Comparison of ENCODE assay signal across 9 mouse cellular contexts in the genomic region with DNA sequence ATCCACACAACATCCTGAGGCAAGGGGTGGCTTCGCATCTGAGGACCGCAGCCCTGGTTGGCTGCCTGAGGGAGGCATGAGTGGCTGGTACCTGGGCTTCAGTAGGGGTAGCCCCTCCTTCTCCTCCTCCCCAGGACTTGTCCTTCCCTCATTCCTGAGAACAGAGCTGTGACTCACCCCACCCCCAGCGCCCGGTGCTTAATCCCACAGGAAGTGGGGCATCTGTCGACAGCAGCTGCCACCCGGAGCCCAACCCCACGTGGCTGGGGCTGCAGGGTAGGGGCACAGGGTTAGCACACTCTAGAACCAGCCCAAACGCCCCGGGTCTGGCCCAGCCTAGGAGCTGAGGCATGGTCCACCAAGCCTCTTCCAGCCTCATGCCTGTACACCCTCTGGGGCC. TPM values are rescaled to one million over a fixed set of nuclear protein-coding genes. Genes with fewer than 3 reads are reported as not detected.
DNase-seq lines count a peak whose midpoint lies in the region; ATAC-seq and TF ChIP-seq lines count a peak whose summit lies in the region.
"Had no signal": no experiment of that assay in that cellular context is flagged by ENCODE, and none has a peak within 500 bp of the region (broad histone marks: within the 10 kb centered on the region; RNA-seq: fewer than 3 reads in every experiment).

No protein-coding gene starts in this region.

- no peaks in the 10 kb centered on the region for H3K9me3 ChIP-seq in embryonic facial prominence, embryonic 11.5 days (replicated peaks; ENCODE audit: control insufficient read depth, low read length)

- no peak overlapping the region for H3K4me3 ChIP-seq in left cerebral cortex, adult 2 months
- no peak overlapping the region for H3K4me3 ChIP-seq in embryonic facial prominence, embryonic 11.5 days (ENCODE audit: low read depth, low read length)

- ATAC-seq in embryonic facial prominence, embryonic 11.5 days (replicated peaks; ENCODE audit: insufficient number of reproducible peaks, low FRiP score, low TSS enrichment, low read depth) = no peak

- no peak overlapping the region for H3K27ac ChIP-seq in left cerebral cortex, adult 2 months
- H3K27ac ChIP-seq in embryonic facial prominence, embryonic 11.5 days (replicated peaks; ENCODE audit: low read depth, low read length) = no peak overlapping the region
- H3K27ac ChIP-seq: liver, embryonic 14.5 days had no signal

- WGBS in embryonic facial prominence, embryonic 11.5 days = 37% methylated on average over 9 of the region's 9 CpGs

- H3K36me3 ChIP-seq in embryonic facial prominence, embryonic 11.5 days (replicated peaks; ENCODE audit: control insufficient read depth, insufficient read depth, low read depth, low read length) = no peaks in the 10 kb centered on the region

- H3K9ac ChIP-seq in embryonic facial prominence, embryonic 11.5 days (replicated peaks; ENCODE audit: low read length) = peak overlapping the region; percentile 13; the same call in 1 of the 2 replicates
- H3K9ac ChIP-seq: liver, embryonic 14.5 days had no signal

- intact Hi-C loops in left cerebral cortex, adult 2 months (cut with DNase I) = no loop called here
- intact Hi-C loops in left cerebral cortex, postnatal 14 days (cut with DNase I) = no loop called here

- peak; percentile 45 to 66 for DNase-seq in left cerebral cortex, adult 2 months (ENCODE audit: extremely low spot score in 1 of 2, low spot score in 2 of 2)
- DNase-seq in left cerebral cortex, postnatal 14 days (ENCODE audit: low spot score in 2 of 2) = no peak
- peak; percentile 50 for DNase-seq in thymus, postnatal 14 days
- no peak for DNase-seq in thymus, postnatal 0 days (ENCODE audit: low spot score)
- no peak for DNase-seq in embryonic facial prominence, embryonic 11.5 days (ENCODE audit: low spot score)
- DNase-seq in kidney, adult 18-20 months = no peak
- DNase-seq in layer of hippocampus, adult 9-10 months (ENCODE audit: low spot score) = no peak
- DNase-seq: right cerebral cortex, postnatal 14 days had no signal

- no peak overlapping the region for H3K4me2 ChIP-seq in embryonic facial prominence, embryonic 11.5 days (ENCODE audit: low read depth, low read length)

- no peaks in the 10 kb centered on the region; the same call in 1 of the 2 replicates for H3K27me3 ChIP-seq in embryonic facial prominence, embryonic 11.5 days (ENCODE audit: control insufficient read depth, insufficient read depth, low read length)

- no peak for TF ChIP-seq CTCF in left cerebral cortex, adult 2 months (IDR thresholded peaks at IDR 0.05)

- H3K4me1 ChIP-seq in embryonic facial prominence, embryonic 11.5 days (ENCODE audit: control insufficient read depth, insufficient read depth, low read length) = no peaks in the 10 kb centered on the region

RNA-seq across cellular contexts. Expression of a gene that starts 4.0 kb away (rescaled TPM):
- 10 to 100 TPM; 10.1 to 13.7 TPM for total RNA-seq in left cerebral cortex, adult 2 months (2021)
- total RNA-seq in left cerebral cortex, postnatal 14 days (2021) = 10 to 100 TPM in 1 of 2 experiments, 1 to 10 TPM in 1; 9.5 to 11.0 TPM
- 93.9 and 98.4 TPM in 2 replicates for polyA plus RNA-seq in thymus, postnatal 0 days (2015; fragmentation: Nextera tagmentation; extraction: Ambion mirVana)
- polyA plus RNA-seq in embryonic facial prominence, embryonic 11.5 days (2014; fragmentation: Nextera tagmentation; extraction: Ambion mirVana) = 75.8 and 83.4 TPM in 2 replicates

RNA-seq across cellular contexts. Expression of a gene that starts 8.3 kb away (rescaled TPM):
- 10 to 100 TPM; 57.9 to 62.2 TPM for total RNA-seq in left cerebral cortex, adult 2 months (2021)
- total RNA-seq in left cerebral cortex, postnatal 14 days (2021) = 10 to 100 TPM; 60.2 to 61.2 TPM
- 8.3 and 10.2 TPM in 2 replicates for polyA plus RNA-seq in thymus, postnatal 0 days (2015; fragmentation: Nextera tagmentation; extraction: Ambion mirVana)
- 3.5 and 5.7 TPM in 2 replicates for polyA plus RNA-seq in embryonic facial prominence, embryonic 11.5 days (2014; fragmentation: Nextera tagmentation; extraction: Ambion mirVana)

RNA-seq across cellular contexts. Expression of a gene that starts 38.4 kb away (rescaled TPM):
- 10 to 100 TPM; 60.2 to 64.5 TPM for total RNA-seq in left cerebral cortex, adult 2 months (2021)
- total RNA-seq in left cerebral cortex, postnatal 14 days (2021) = 10 to 100 TPM; 54.4 to 55.9 TPM
- polyA plus RNA-seq in thymus, postnatal 0 days (2015; fragmentation: Nextera tagmentation; extraction: Ambion mirVana) = 16.4 and 18.0 TPM in 2 replicates
- 19.0 and 19.7 TPM in 2 replicates for polyA plus RNA-seq in embryonic facial prominence, embryonic 11.5 days (2014; fragmentation: Nextera tagmentation; extraction: Ambion mirVana)

Comparison
In these comparisons a context has a peak if more than half of its experiments do, and no peak if none do; other contexts are left out.
1. DNase-seq: peak in left cerebral cortex, adult 2 months (2 of 2) and thymus, postnatal 14 days (single experiment); none in left cerebral cortex, postnatal 14 days (0 of 2), thymus, postnatal 0 days (single experiment), embryonic facial prominence, embryonic 11.5 days (single experiment), kidney, adult 18-20 months (single experiment) and layer of hippocampus, adult 9-10 months (single experiment).